Mouse (Mus musculus) G1E-ER4 (cell line): ENCODE data around the gene Smim24. TPM values are rescaled to one million over a fixed set of nuclear protein-coding genes. Genes with fewer than 3 reads are reported as not detected.

ENCODE experiments used
- GATA1 ChIP-seq: IDR thresholded peaks from one replicate; pipeline ENCODE4 v1.8.0; 2012; ENCODE audit warnings: low read length, inconsistent platforms
- polyA plus RNA-seq: library from polyadenylated mRNA; stranded (reverse); fragments of >175 nt; gene quantifications from 2 replicates; pipeline ENCODE4 v1.2.3, GENCODE M21; 2012

Gene Smim24
- polyA plus RNA-seq, result 0.68 and 0.69 TPM in 2 replicates

GRCm38 (mm10) chr10:81392781-81393185, at the start of gene Smim24:
Gene Smim24, plus strand, starts transcription at chr10:81393051.
- TF ChIP-seq GATA1, result no peak

DNA sequence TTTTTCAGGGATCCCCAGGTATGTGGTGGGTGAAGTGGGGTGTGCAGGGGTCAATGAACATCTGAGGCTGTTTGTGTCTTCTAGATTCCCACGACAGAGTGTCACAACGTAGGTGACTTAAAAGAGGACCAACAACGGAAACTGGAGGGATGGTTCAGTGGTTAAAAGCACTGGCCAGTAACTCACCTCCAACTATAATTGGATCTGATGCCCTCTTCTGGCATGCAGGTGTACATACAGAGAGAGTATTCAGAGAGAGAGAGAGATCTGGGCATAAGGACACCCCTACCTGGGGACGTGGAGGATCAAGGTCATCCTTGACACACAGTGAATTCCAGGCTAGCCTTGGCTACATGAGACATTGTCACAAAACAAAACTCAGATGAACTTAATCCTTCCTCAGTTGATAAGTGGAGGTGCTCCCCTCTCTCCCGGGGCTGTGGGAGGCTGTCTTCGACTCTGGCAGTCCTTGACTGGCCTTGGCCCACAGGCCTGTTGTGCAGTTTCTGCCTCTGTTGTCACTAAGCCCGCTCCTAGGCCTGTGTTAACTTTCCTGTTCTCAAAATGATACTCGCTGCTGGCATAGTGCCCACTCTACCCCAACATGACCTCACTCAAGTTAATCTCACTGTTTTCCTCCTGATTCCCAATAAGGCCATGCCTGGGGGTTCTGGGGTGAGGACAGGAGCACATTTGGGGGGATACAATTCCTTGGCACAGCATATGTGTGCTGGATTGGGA, 48.3 kb upstream of the Smim24 start:
- no peak for TF ChIP-seq GATA1

GRCm38 (mm10) chr10:81345162-81345534, 47.7 kb upstream of the Smim24 start:
- no peak for TF ChIP-seq GATA1

DNA sequence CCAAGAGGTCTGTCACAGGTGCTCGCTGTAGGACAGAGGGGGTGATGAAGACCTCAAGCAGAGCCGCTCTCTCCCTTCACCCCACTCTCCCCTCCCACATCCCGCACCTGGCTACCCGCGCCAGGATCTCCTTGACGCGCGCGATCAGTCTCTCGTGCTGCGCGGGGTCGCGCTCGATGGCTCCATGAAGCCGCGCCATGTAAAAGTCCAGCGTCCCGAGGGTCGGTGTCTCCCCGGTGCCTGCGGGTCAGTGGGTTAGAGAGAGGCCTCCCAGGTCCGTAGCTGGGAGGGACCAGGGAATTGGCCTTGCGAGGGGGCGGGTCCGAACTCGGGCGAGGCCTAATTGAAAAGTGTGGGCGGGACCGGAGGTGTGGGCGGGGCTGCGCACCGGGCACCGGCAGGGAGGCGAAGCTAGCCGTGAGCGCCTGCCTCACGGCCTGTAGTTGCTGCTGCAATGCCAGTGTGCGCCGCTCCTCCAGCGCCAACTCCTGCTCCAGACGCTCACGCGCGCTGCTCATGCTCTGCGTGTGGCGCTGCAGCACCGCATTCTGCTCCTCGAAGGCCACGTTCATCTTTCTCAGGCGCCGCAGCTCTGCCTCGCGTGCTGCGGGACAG, 46.3 kb upstream of the Smim24 start:
- TF ChIP-seq GATA1, result no peak

GRCm38 (mm10) chr10:81349146-81349545, 43.7 kb upstream of the Smim24 start:
- TF ChIP-seq GATA1, result no peak

- TF ChIP-seq GATA1, result no peak
These were observed 42.9 kb upstream of the Smim24 start for GRCm38 (mm10) chr10:81349961-81350350.

- no peak for TF ChIP-seq GATA1
These were observed 42.3 kb upstream of the Smim24 start, which contains the start of gene Hmg20b for GRCm38 (mm10) chr10:81350351-81351063. Gene Hmg20b, minus strand, starts transcription at chr10:81350480.

DNA sequence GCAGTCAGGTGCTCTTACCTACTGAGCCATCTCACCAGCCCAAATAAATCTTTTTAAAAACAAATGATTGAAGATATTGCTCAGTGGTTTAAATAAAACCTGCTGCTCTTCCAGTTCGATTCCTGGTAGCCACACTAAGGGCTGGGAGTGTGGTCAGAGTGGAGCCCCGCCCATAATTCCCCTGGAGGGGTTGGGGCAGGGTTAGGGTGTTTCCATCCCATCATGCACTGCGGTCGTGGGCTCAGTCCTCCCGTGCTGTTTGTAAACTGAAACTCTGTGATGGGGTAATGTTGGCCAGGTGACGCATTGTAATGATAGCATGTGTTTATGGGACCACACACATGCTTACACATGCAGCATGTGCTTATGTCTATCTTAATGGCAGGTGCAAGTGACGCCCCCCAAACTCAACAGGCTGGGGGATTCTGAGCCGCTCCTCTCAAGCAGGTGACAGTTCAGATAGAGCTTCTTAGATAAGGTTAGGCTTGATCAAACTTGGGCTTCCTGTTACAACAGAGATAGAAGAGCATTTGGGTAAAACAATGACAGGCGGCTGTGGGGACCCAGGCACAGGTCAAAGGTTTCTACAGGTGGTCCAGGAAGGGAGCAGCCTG, 41.1 kb upstream of the Smim24 start:
- no peak for TF ChIP-seq GATA1

DNA sequence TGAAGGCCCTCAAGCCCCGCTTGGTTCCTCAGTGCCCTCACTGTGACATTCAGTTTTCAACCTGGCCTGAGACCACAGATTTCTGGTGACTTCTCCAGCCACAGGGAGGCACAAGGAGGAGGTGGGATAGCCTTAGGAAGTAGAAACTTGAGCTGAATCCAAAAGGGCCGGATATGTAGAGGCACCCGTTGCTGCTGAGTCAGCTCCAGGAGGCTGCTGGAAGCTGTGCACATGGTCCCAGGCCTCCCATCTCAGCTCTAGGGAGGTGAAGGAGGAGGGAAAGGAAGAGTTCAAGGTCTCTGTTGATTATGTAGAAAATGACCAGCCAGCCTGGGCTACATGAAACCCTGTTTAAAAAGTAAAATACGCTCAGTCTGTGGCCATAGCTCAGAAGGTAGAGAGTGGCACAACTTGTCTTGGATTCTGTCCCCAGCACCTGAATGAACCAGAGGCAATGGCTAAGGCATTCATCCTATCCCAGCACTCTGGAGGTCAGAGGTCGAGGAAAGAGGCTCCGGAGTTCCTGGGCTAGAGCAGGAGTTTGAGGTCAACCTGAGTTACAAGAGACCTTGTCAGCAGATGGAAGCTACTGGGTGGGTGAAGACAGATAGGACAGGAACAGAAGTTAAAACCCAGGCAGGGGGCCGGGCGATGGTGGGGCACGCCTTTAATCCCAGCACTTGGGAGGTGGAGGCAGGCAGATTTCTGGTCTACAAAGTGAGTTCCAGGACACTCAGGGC, 37.9 kb upstream of the Smim24 start:
- no peak for TF ChIP-seq GATA1

DNA sequence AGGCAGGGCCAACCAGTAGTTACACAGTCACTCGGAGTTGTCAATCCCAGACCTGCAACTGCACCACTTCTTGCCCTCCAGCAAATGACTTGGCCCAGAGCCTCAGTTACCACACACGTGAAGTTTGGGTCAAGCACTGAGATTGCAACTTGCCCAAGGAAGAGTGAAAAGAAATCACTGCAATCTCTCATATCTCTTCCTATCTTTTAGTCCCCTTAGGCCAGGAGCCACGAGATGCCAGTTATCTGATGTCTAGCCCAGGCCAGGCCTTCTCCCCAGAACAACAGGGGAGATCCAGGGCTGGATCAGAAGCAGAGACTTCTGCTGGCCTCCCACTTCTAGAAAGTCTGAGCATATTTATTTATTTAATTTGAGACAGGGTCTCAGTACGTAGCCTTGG, 37.3 kb upstream of the Smim24 start:
- no peak for TF ChIP-seq GATA1

DNA sequence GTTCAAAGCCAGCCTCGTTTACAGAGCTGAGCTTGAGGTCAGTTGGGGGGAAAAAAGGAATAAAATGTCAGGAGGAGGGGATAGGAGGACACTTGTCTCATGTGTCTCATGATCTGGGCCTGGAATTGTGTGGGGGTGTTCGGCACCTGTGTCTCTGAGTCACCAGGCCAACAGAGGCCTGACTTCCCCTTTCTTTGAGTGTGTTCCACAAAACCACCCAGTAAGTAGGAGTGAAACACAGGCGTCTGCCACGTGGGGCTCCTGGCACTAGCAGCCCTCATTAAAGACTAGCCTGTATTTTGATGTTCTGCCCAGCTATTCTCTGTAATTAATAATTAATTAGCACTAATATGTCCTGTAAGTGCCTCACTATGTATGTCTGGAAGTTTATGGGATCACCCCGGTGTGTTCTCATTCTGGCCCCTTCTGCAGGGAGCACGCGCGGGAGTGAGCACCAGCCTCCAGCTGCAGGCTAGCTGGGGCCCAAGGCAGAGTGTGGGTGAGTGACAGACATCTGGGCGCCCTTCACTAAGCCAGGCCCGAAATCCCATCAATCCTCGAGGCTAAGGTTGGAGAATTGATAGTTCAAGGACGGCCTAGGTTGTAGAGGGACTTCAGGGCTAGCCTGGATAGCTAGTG, 36.4 kb upstream of the Smim24 start:
- TF ChIP-seq GATA1, result no peak

GRCm38 (mm10) chr10:81356991-81357844, 35.6 kb upstream of the Smim24 start, which contains the start of gene Mfsd12:
Gene Mfsd12, plus strand, starts transcription at chr10:81357491.
- no peak for TF ChIP-seq GATA1

DNA sequence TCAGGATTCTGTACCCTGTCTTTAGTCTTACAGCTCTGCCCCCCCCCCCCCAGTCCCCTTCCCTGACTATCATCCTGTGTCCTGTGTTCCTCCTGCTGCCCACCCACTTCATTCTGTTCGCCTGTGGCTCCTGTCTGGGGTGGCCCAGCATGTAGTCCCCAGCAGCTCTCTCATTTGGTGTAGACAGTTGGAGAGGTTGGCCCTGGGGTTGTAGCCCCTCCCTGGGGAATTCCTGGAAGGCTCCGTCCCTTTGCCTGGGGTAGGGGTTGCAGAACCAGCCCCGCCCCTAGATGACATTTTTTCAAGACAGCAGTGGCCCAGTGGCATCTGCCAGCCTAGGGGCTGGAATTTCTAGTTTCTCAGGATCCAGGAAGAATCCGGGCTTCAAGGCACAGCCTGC, 34.6 kb upstream of the Smim24 start:
- TF ChIP-seq GATA1, result no peak

GRCm38 (mm10) chr10:81358841-81359240, 34.0 kb upstream of the Smim24 start:
- TF ChIP-seq GATA1, result no peak
